Mouse (Mus musculus): ENCODE measurements at regions not wholly inside any gene's neighbourhood (a gene's known extent, or its start where the extent isn't known, plus 50 kb on each side); places are given as distances from the start of the nearest gene placed in this dataset.

DNA sequence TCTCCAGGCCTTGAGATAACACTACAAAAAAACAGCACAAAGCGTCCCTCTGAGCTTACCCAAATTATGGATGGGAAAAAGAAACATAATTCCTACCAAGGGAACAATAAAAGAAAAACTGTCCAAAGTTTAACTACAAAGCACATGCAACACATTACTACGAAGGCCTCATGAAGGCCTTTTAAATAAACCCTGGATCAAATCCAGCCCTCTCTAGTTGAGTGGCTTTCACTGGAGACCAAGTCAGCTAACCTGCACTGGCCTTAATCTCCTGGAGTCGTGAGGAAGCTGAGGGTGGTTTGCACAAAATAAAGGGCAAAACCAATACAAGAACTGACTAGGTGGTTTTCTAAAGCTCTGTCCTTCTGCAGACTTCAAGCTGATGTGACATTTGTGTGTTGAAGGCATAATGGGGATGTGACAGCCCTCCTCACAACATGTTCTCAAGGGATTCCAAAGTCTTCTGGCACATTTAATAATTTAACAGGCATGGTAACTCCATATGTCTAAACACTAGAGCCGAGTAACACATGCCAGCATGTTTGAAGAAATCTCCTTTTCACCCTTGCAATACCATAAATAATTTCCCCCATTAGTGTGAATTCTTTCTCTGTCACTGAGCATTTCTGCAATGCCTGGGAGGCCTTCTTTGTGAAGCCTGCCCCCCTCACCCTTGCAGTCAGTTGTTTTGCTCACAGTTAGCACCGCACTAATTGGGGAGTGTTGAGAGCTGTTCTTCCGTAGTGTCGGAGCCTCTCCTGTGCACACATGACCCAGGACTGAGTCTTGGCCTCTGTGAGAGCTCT, 50.0 kb upstream of the Cep85l start:
- Histone ChIP-seq H3K36me3 (no peaks in the 10 kb centered on the region), H3K9me3 (no peaks in the 10 kb centered on the region), H3K27ac (no peak overlapping the region), H3K4me3 (no peak overlapping the region), H3K4me1 (peaks cover 16% of the 10 kb centered on the region), H3K27me3 (ENCODE audit: insufficient read depth, poor library complexity, severe bottlenecking) (no peaks in the 10 kb centered on the region)
- DNase-seq (ENCODE audit: low spot score), result no peak
- 56% methylated on average over 7 of the region's 7 CpGs for WGBS

All from heart, embryonic 10.5 days (tissue).